Mouse (Mus musculus): ENCODE data around the gene Hdac6. TPM values are rescaled to one million over a fixed set of nuclear protein-coding genes. Genes with fewer than 3 reads are reported as not detected.
"Not testable (repeated sequence)": the region's sequence is repeated elsewhere in the genome, so short reads cannot be mapped to it uniquely, and the experiment has no call there.

Hdac6 gene
- total RNA-seq, 4 experiments from 2014 or later = 3.8 to 6.2 (median 4.2) TPM

- no peak for DNase-seq (ENCODE audit: low spot score in 2 of 2)
Measured at GRCm38 (mm10) chrX:7922032-7922431, 25.7 kb downstream of the Hdac6 start.

- DNase-seq (ENCODE audit: low spot score in 2 of 2) = no peak
Measured at GRCm38 (mm10) chrX:7919601-7920383, 27.9 kb downstream of the Hdac6 start, which contains the start of gene Pcsk1n. Gene Pcsk1n (plus strand): TSS chrX:7919822.

GRCm38 (mm10) chrX:7917960-7918359 lies 29.7 kb downstream of the Hdac6 start:
- DNase-seq (ENCODE audit: low spot score in 2 of 2) = not testable (repeated sequence)

GRCm38 (mm10) chrX:7915669-7916068 lies 32.0 kb downstream of the Hdac6 start:
- not testable (repeated sequence) for DNase-seq (ENCODE audit: low spot score in 2 of 2)

- no peak for DNase-seq (ENCODE audit: low spot score in 2 of 2)
Measured at GRCm38 (mm10) chrX:7910473-7910872, 37.2 kb downstream of the Hdac6 start.

GRCm38 (mm10) chrX:7909242-7909641 lies 38.4 kb downstream of the Hdac6 start, which contains the start of gene Gm10490:
Gene Gm10490 (plus strand): TSS chrX:7909542.
- DNase-seq (ENCODE audit: low spot score in 2 of 2) = not testable (repeated sequence)

- no peak for DNase-seq (ENCODE audit: low spot score in 2 of 2)
Measured at GRCm38 (mm10) chrX:7907735-7908134, 40.0 kb downstream of the Hdac6 start, which contains the start of gene Gm10491. Gene Gm10491 (minus strand): TSS chrX:7907835.

- no peak for DNase-seq (ENCODE audit: low spot score in 2 of 2)
Measured at GRCm38 (mm10) chrX:7904441-7904840, 43.2 kb downstream of the Hdac6 start.

GRCm38 (mm10) chrX:7898880-7899874 lies 48.5 kb downstream of the Hdac6 start, which contains the start of the genes Pqbp1 and Timm17b:
Gene Pqbp1 (minus strand): TSS chrX:7899269.
Gene Timm17b (plus strand): TSS chrX:7899357.
- DNase-seq (ENCODE audit: low spot score in 2 of 2) = peak; percentile 74 to 83

GRCm38 (mm10) chrX:7898211-7898610 lies 49.5 kb downstream of the Hdac6 start:
- no peak for DNase-seq (ENCODE audit: low spot score in 2 of 2)

GRCm38 (mm10) chrX:7883841-7884567 lies 63.7 kb downstream of the Hdac6 start, which contains the start of gene Slc35a2:
Gene Slc35a2 (plus strand): TSS chrX:7884028.
- peak; percentile 84 to 85 for DNase-seq (ENCODE audit: low spot score in 2 of 2)

Other genes starting within 250 kb of the Hdac6 start
- 10 to 100 TPM; 34.5 to 41.8 (median 37.8) TPM for gene Wdr45, start 233.6 kb downstream of the Hdac6 start, total RNA-seq (2022)
- gene Gm45208, start 225.6 kb downstream of the Hdac6 start, total RNA-seq (2022) = under 1 TPM in 1 of 4 experiments, not detected in 3; 0.83 TPM
- 1 to 10 TPM; 3.6 to 4.6 (median 3.7) TPM for gene Praf2, start 219.4 kb downstream of the Hdac6 start, total RNA-seq (2022)
- gene Ccdc120, start 197.0 kb downstream of the Hdac6 start, total RNA-seq (2022) = 1 to 10 TPM in 1 of 4 experiments, under 1 TPM in 2, not detected in 1; 0.34 to 1.1 (median 0.86) TPM
- gene Tfe3, start 185.3 kb downstream of the Hdac6 start, total RNA-seq (2022) = 1 to 10 TPM; 6.0 to 8.1 (median 7.6) TPM
- 10 to 100 TPM; 15.5 to 19.4 (median 16.1) TPM for gene Gripap1, start 158.1 kb downstream of the Hdac6 start, total RNA-seq (2022)
- under 1 TPM; 0.05 to 0.16 (median 0.12) TPM for gene Kcnd1, start 125.6 kb downstream of the Hdac6 start, total RNA-seq (2022)
- 10 to 100 TPM; 13.8 to 17.8 (median 15.6) TPM for gene Otud5, start 106.5 kb downstream of the Hdac6 start, total RNA-seq (2022)
- gene Pim2, start 69.6 kb downstream of the Hdac6 start, total RNA-seq (2022) = 1 to 10 TPM; 1.1 to 3.3 (median 1.7) TPM
- gene Slc35a2, start 63.9 kb downstream of the Hdac6 start, total RNA-seq (2022) = 10 to 100 TPM in 2 of 4 experiments, 1 to 10 TPM in 2; 8.5 to 11.3 (median 10.2) TPM
- gene Pqbp1, start 48.6 kb downstream of the Hdac6 start, total RNA-seq (2022) = 10 to 100 TPM; 17.3 to 20.6 (median 19.3) TPM
- gene Timm17b, start 48.5 kb downstream of the Hdac6 start, total RNA-seq (2022) = 10 to 100 TPM; 47.8 to 58.6 (median 53.9) TPM
- not detected for gene Gm10491, start 40.1 kb downstream of the Hdac6 start, total RNA-seq (2022)
- gene Gm10490, start 38.3 kb downstream of the Hdac6 start, total RNA-seq (2022) = 1 to 10 TPM in 1 of 4 experiments, under 1 TPM in 1, not detected in 2; 0.87 to 1.5 TPM
- gene Pcsk1n, start 28.1 kb downstream of the Hdac6 start, total RNA-seq (2022) = not detected
- not detected for gene Eras, start 19.3 kb downstream of the Hdac6 start, total RNA-seq (2022)
- gene Gata1, start 30.2 kb upstream of the Hdac6 start, total RNA-seq (2022) = under 1 TPM in 1 of 4 experiments, not detected in 3; 0.13 TPM
- not detected for gene Glod5, start 70.6 kb upstream of the Hdac6 start, total RNA-seq (2022)
- gene Suv39h1, start 126.9 kb upstream of the Hdac6 start, total RNA-seq (2022) = 1 to 10 TPM; 3.5 to 5.0 (median 4.3) TPM
- under 1 TPM; 0.15 to 0.54 (median 0.45) TPM for gene Was, start 142.6 kb upstream of the Hdac6 start, total RNA-seq (2022)
- 10 to 100 TPM in 2 of 4 experiments, 1 to 10 TPM in 2; 8.7 to 10.4 (median 9.6) TPM for gene Wdr13, start 185.0 kb upstream of the Hdac6 start, total RNA-seq (2022)
- gene Rbm3, start 198.0 kb upstream of the Hdac6 start, total RNA-seq (2022) = 100 to 1,000 TPM in 1 of 4 experiments, 10 to 100 TPM in 3; 45.7 to 121 (median 61.8) TPM
- gene Tbc1d25, start 228.3 kb upstream of the Hdac6 start, total RNA-seq (2022) = 1 to 10 TPM; 2.3 to 3.6 (median 3.0) TPM
- gene Ebp, start 245.6 kb upstream of the Hdac6 start, total RNA-seq (2022) = 1 to 10 TPM; 5.4 to 8.3 (median 7.0) TPM

All from gastrocnemius, adult 8-10 months (tissue).